Mouse (Mus musculus) left cerebral cortex, postnatal 36 days (tissue): ENCODE measurements at regions not wholly inside any gene's neighbourhood (a gene's known extent, or its start where the extent isn't known, plus 50 kb on each side); places are given as distances from the start of the nearest gene placed in this dataset.

Source experiments
- DNase-seq, 2 experiments: peaks; one replicate each; pipeline ENCODE4 v3.0.0; 2021 to 2022; ENCODE audit warnings: low spot score in 2 of 2, mixed read lengths in 1 of 2
- intact Hi-C: fragments of 180-260 bp; cut with DNase I; formaldehyde crosslinking; loops from one replicate; pipeline ENCODE4 v1.15.1; 2025

DNA sequence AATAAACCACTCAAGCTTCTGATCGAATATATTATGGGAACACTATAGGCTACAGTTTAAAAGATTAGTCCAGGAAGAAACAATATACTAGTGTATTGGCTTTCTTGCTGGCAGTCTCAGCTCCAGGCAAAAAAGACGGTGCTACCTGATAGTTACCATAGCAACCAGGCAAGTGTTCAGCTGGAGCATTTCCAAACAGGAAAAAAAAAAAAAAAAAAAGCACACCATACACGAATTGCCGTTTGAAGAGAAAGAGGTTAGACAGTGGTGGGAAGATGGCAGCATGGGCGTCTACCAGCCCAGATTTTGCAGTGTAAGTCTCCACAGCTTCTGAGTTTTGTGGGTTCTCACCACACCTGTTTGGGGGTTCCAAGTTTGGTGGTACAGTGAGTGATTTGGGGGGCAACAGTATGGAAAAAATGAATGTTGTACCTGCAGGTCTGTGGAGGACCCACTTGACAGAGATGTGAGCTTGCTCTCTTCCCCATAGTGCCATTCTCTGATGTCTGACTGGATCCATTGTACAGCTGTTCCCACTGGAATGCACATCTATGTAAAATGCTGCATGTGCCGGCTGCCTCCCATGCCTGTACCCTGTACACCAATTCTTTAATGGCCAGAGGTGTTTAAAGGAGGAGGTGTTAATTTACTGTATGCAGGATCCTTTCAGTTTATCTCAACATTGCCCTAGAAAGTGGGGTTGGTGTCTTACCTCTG, 89.0 kb upstream of the 4933402D24Rik start:
- intact Hi-C loops = no loop called here
- no peak for DNase-seq

DNA sequence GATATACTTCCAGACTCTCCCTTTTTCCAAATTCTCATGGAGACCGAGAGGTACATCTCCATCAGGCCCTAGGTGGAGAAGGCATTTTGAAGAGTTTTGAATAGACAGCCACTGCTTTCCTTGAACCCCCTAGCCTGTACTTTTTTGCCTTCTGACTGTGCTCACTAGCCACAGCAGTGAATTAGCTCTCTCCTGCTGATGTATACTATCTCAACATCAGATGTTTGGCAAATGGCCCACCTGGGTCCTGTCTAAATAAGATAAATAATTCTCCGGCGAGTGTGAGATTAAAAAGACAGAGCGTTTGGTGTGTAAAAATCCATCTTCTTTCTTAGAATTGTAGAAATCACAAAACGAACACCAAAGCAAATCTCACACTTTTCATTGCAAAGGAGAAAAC, 88.4 kb upstream of the 4933402D24Rik start:
- DNase-seq = no peak
- intact Hi-C loops = no loop called here

DNA sequence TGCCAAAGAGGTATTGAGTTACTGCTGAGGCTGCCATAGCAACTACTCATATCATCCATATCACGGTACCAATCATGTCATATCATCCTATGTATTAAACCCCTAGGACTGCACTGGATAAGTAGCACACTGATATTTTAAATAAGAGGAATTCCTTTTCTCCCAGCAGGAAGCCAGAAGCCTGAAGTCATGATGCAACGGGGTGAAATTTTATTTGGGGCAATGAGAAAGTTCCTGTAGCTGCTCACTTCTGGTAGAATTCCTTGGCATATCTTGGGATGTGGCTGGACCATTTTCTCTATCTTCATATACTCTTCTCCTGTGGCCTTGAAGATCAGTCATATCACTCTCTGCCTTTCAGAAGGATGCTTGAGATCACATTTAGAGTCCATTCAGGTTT, 87.3 kb upstream of the 4933402D24Rik start:
- no peak for DNase-seq
- intact Hi-C loops = no loop called here

DNA sequence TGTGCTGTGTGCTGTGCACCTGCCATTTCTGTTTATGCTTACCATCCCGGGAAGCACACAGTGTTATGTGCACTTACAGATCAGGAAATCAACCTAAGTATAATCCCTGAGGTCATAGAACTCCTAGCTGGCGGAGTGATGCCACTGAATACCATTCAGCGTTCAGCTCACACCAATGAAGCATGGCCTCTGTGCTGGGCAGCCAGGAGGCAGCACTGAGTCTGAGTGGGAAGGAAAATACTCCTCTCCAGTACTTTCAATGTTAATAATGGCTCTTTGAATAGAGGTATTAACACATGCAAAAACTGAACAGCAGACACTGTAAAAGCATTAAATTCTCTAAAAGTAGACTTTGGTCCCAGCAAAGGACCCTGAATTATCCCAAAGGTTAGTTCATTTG, 85.7 kb upstream of the 4933402D24Rik start:
- intact Hi-C loops = no loop called here
- no peak for DNase-seq

DNA sequence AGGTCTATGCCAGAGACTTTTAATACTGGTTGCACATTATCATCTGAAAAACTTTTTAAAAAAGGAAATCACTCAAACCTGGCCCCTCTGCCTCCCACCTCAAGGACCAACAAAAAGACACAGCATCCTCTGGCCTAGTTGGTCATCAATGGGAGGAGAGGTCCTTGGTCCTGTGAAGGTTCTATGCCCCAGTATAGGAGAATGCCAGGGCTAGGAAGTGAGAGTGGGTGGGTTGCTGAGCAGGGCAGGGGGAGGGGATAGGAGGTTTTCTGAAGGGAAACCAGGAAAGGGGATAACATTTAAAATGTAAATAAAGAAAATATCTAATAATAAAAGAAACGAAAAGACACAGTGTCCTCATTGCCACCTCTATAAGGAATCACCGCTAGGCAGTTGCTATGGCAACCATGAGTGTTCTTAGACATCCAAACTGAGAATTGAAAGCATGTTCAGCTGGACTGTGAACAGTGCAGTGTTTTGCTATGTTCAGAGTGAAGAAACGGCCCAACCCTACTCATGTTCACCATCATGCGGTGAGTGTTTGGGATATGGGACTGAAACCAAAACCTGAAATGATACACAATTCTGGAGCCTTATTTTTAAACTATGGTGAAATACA, 82.5 kb upstream of the 4933402D24Rik start:
- intact Hi-C loops = no loop called here
- DNase-seq = no peak

DNA sequence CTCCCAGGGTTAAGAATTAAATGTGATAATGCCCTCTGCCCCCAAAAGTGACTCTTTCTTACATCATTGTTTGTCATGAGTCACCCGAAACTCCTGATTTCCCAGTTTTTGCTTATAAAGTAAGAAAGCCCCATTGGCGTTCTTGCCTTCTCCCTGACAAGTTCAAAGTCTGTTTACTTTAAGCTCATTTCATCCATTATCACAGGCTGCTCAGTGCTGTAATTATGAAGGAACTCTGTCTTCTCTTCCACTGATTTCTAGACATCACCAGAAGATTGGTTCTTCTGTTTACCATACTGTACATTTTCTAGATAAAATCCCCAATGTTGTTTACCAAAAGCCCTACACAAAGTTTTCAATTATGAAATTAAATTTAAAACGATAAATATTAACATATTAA, 81.2 kb upstream of the 4933402D24Rik start:
- no peak for DNase-seq
- intact Hi-C loops = no loop called here

DNA sequence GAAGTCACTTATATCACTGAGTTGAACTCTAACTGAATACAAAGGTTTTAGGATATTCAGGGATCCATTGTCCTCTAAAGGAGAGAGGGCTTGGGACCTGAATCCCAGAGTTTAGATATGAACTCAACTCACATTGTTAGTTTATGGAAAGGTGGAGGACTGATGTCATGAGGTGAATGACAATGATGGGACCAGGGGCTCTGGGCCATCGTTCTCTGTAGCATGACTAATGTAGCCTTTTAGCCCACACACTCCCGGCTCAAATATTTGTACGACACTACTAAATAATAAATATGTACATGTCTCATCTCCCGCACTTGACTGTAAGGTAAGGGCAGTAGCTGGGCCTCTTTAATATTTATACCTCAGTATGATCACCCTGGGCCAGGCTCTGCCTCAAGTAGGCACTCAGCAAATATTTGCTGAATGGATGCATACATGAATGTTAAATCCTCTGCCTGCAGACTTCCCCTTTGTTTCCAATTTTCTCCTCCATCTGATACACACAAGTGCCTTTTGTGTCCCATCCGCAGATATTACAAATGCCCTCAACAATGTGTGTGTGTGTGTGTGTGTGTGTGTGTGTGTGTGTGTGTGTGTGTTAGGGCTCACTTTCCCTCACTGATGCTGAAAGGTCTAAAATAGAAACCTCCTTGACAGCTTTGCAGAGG, 59.2 kb upstream of the 4933402D24Rik start:
- intact Hi-C loops = no loop called here
- DNase-seq = no peak

DNA sequence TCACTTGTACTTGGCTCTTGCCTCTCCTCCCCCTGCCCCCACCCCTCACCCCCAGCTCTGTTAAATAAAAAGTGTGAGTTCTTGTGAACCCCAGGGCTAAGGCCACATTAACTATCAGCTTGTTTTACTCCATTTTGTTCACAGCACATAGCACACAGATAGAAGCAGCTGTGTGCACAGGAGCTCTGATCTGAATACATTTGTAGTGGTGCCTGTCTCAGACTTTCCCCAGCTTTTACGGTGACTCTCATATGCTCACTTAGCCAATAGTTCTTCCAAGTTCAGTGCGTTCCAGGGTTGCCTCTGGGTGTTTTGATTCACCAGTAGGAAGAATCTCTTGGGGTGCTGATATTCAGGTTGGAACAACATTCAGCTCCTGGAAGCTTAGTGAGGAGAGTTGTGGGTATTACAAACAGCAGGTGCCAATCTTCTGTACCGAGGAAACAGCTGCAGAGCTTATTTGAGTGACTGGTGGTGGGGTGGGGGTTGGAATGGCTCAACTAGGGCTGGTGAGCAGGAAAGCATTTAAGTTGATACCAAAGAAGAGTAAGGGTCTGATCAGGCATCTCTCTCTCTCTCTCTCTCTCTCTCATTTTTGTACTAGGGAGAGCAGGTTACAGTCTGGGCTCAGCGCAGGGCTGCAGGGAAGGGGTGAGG, 51.7 kb upstream of the 4933402D24Rik start:
- no peak for DNase-seq
- intact Hi-C loops = no loop called here

DNA sequence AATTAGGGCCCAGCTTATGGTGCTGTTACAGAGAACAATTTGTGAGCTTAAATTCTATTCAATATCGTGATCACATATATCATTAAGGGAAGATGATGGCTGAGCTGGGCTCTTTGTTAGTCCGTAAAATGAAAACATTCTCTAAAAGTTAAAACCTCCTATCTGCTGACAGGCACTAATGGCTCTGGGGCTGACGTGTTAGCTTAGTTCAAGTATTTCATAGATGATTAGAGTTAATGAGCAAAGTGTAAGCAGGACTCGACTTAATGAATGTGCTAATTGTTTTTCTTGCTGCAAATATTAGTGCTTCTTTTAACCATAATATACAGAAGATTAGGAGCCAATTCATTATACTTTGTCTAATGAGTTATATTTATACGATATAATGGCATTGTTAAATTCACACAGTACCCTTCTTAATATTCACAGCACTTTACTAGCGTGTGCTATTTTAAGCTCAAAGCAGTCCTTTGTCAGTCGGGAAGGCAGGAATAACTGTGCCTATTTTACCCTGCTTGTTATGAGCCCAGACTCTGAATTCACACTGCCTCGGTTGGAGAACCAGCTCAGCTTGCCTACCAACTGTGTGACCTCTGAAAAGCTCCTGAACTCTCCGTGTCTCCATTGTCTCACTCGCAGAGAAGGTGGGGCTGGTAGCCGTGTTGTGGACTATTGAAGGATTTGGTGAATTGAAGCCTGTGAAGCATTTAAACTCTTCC, 50.6 kb upstream of the 4933402D24Rik start:
- intact Hi-C loops = no loop called here
- DNase-seq = no peak
